Mouse (Mus musculus) ES-E14 (cell line): ENCODE results near the gene Cul5. TPM values are rescaled to one million over a fixed set of nuclear protein-coding genes. Genes with fewer than 3 reads are reported as not detected.

Source experiments
- DNase-seq: peaks from one replicate; pipeline ENCODE4 v3.0.0-alpha.2; 2013; ENCODE audit warnings: low read depth, low spot score
- H3K27ac ChIP-seq: 2 replicates; pipeline ENCODE4 v1.5.1; 2012; ENCODE audit warnings: low read depth, mild to moderate bottlenecking, low read length, moderate library complexity, mixed read lengths; ENCODE audit not compliant: poor library complexity, insufficient read depth, severe bottlenecking
- H3K36me3 ChIP-seq: 2 replicates; pipeline ENCODE4 v1.6.1; 2012; ENCODE audit warnings: mild to moderate bottlenecking, low read length, moderate library complexity, mixed read lengths; ENCODE audit not compliant: control insufficient read depth, poor library complexity, insufficient read depth, severe bottlenecking
- H3K4me1 ChIP-seq, 2 experiments: fragments of 150-350 bp in 1 of 2; sonication (generic) in 1 of 2; 2 replicates each; pipeline ENCODE4 v1.6.1; 2012; ENCODE audit warnings: low read length in 2 of 2, mild to moderate bottlenecking in 1 of 2, mixed read lengths in 1 of 2; ENCODE audit not compliant: control insufficient read depth in 2 of 2, insufficient read depth in 2 of 2, poor library complexity in 1 of 2
- H3K4me3 ChIP-seq, 2 experiments: fragments of 150-350 bp in 1 of 2; sonication (generic) in 1 of 2; 2 replicates each; pipeline ENCODE4 v1.5.1; 2012; ENCODE audit warnings: low read length in 2 of 2, low read depth in 1 of 2, mild to moderate bottlenecking in 1 of 2, mixed read lengths in 1 of 2; ENCODE audit not compliant: insufficient read depth in 1 of 2, poor library complexity in 1 of 2, severe bottlenecking in 1 of 2
- H3K9ac ChIP-seq: 2 replicates; pipeline ENCODE4 v1.6.1; 2012; ENCODE audit warnings: low read depth, mild to moderate bottlenecking, low read length, mixed read lengths; ENCODE audit not compliant: poor library complexity, insufficient read depth, severe bottlenecking
- H3K9me3 ChIP-seq: fragments of 150-350 bp; sonication (generic); 2 replicates; pipeline ENCODE4 v1.6.1; 2012; ENCODE audit warnings: low read depth, mild to moderate bottlenecking, low read length; ENCODE audit not compliant: control insufficient read depth, insufficient read depth
- CHD2 ChIP-seq: IDR thresholded peaks from 2 replicates; pipeline ENCODE4 v1.6.1; 2014; ENCODE audit warnings: mild to moderate bottlenecking, low read depth, low read length, inconsistent platforms
- HCFC1 ChIP-seq: IDR thresholded peaks from 2 replicates; pipeline ENCODE4 v1.6.1; 2012; ENCODE audit warnings: low read length, inconsistent platforms, borderline replicate concordance; ENCODE audit not compliant: insufficient read depth
- MAFK ChIP-seq: IDR thresholded peaks from 2 replicates; pipeline ENCODE4 v1.6.1; 2014; ENCODE audit warnings: mild to moderate bottlenecking, low read depth, low read length, inconsistent platforms; ENCODE audit not compliant: insufficient read depth
- ZC3H11A ChIP-seq: IDR thresholded peaks from 2 replicates; pipeline ENCODE4 v1.6.1; 2012; ENCODE audit warnings: low read depth, mild to moderate bottlenecking, inconsistent platforms, low read length, borderline replicate concordance
- ZNF384 ChIP-seq: IDR thresholded peaks from 2 replicates; pipeline ENCODE4 v1.6.1; 2012; ENCODE audit warnings: low read depth, low read length, inconsistent platforms
- in situ Hi-C, 2 experiments: fragments of 600-800 bp; cut with MboI; formaldehyde crosslinking; loops; one replicate each; pipeline ENCODE4 v1.15.1; 2025; ENCODE audit warnings: low sequenced_read_pairs in 2 of 2, inconsistent platforms in 1 of 2; ENCODE audit not compliant: unreplicated experiment in 2 of 2
- total RNA-seq: library from RNA; depleted of rRNA; stranded (reverse); fragments of 300-350 nt; gene quantifications from 2 replicates; pipeline ENCODE4 v1.2.3, GENCODE M21; 2012; rRNA removed

Gene Cul5
- 31.5 and 42.6 TPM in 2 replicates for total RNA-seq

DNA sequence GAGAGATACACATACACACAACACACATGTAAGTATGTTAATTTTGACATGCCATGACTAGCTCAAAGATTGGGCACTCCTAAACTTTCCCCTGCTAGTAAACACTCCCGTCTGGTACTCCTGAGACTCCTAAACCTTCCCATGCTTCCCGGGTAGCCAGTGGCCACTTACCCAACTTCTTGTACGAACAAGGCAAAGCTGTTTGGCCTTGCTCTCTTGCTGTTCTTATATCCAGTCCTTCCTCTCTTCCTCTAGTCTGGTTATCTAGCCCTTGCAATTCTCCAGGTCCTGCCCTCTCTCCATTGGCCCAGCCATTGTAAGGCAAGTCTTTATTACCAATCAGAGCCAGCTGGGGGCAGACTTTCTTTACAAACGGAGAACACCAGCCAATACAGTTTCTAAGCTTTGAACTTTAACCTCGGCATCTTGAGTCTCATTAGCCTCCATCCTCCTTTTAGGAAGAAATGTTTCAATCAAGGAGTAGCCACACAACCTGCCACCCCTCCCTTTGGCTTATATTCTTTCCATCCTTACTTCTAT is at the start of gene Cul5:
Cul5 (minus strand) TSS at position 335 of the 540 bp plus-strand sequence.
- no peak for TF ChIP-seq MAFK
- TF ChIP-seq ZNF384, result no peak
- TF ChIP-seq ZC3H11A, result no peak
- TF ChIP-seq CHD2, result 0 out of 2 replicates have a peak, but pooled peaks have one; percentile 44
- H3K9ac ChIP-seq, result peak within 1 kb of the TSS; percentile 55; the same call in 1 of the 2 replicates
- peaks cover 2 to 6% of the 10 kb centered on the region in 2 experiments; a peak in 3 of 4 replicates for H3K4me1 ChIP-seq
- no peaks in the 10 kb centered on the region for H3K9me3 ChIP-seq
- H3K4me3 ChIP-seq, result peak within 1 kb of the TSS; percentile 44 to 57
- in situ Hi-C loops, result no loop called here
- H3K27ac ChIP-seq, result no peak within 1 kb of the TSS
- peak; percentile 88 for DNase-seq
- no peaks in the 10 kb centered on the region for H3K36me3 ChIP-seq

DNA sequence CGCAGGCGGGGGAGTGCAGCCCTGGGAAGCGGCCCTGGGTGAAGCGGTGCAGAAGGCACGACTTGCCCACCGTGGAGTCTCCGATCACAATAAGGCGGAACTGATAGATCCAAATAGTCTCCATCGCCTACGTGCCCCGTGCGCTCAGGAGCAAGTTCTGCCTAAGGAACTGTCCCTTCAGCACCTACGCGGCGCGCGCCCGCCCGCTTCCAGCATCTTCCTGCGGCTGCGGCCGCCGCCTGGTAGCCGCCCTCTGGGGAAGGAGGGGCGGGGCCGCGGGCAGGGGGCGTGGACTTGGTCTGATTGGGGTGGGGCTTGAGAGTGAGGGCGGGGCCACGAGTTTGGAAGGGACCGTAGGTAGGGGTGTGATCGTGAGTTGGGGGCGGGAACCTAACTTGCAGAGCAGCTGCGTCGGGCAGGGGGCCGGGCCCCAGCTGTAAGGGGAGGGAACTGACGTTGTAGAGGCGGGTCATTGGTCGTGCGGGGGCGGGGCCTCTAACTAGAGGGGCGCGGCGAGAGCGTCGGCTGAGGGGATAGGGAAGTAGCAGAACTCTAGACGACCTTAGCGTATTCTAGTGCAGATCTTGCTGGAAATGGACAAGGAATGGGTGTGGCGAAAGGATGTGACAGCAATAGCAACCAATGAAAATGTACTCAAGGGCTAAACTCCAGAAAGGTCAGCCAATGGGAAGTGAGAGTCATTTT is 36.3 kb upstream of the Cul5 start, which contains the start of gene Rab39:
Rab39 (minus strand) TSS at position 241 of the 705 bp plus-strand sequence.
- H3K36me3 ChIP-seq, result no peaks in the 10 kb centered on the region
- peak within 1 kb of the TSS; percentile 70 for H3K9ac ChIP-seq
- peak; percentile 96 for DNase-seq
- in situ Hi-C loops, result no loop called here
- H3K9me3 ChIP-seq, result no peaks in the 10 kb centered on the region
- H3K4me3 ChIP-seq, result peak within 1 kb of the TSS; percentile 85 to 89
- TF ChIP-seq CHD2 (peak; percentile 81), ZC3H11A (no peak), MAFK (no peak), HCFC1 (0 out of 2 replicates have a peak, but pooled peaks have one; percentile 16), ZNF384 (no peak)
- no peak within 1 kb of the TSS for H3K27ac ChIP-seq
- H3K4me1 ChIP-seq, result no peaks in the 10 kb centered on the region

DNA sequence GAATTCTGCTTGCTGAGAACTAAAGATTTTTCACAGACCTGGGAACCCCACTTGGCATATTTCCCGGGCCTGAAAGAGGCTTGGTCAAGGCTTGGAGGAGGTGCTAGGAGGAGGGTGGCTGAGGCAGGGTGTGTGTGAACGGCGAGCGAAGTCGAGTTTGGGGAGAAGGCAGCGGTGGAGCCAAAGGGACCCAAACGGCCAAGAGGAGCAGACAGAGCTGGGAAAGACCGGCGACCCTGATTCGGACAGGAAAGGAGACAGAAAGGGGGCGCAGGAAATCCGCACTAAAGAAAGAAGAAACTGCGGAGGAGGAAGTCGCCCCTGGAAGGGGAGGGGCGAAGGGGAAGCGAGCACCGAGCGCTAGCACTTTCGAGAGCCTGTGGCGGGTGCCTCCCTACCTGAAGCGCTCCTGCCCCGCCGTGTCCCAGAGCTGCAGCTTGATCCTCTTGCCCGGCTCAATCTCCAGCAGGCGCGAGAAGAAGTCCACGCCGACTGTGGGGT is 35.7 kb upstream of the Cul5 start:
- H3K4me1 ChIP-seq, result no peaks in the 10 kb centered on the region
- DNase-seq, result peak; percentile 63
- H3K4me3 ChIP-seq, result peak overlapping the region; percentile 85 to 89
- H3K27ac ChIP-seq, result no peak overlapping the region
- in situ Hi-C loops, result no loop called here
- H3K9me3 ChIP-seq, result no peaks in the 10 kb centered on the region
- H3K36me3 ChIP-seq, result no peaks in the 10 kb centered on the region
- no peak; the same call in 1 of the 2 replicates for TF ChIP-seq HCFC1
- no peak for TF ChIP-seq MAFK
- no peak for TF ChIP-seq ZC3H11A
- TF ChIP-seq CHD2, result no peak
- no peak for TF ChIP-seq ZNF384
- peak overlapping the region; percentile 70 for H3K9ac ChIP-seq

DNA sequence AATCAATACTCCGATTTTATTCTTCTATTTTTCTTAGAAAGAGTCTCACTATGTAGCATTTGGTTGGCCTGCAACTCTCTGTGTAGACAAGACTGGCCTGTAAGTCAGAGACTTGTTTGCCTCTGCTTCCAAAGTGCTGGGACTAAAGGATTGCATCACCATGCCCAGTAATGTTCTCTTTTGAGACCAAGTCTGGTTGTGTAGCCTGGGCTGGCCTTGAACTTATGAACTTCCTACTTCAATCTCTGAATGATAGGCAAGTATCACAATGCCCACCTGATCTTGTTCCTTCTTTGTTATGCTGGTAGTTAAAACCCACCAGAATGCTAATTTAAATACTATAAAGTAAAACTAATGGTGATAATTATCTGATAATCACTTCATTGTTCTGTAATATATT is 33.2 kb upstream of the Cul5 start:
- no peak overlapping the region for H3K27ac ChIP-seq
- no peak for DNase-seq

More for the DNA sequence above, 33.2 kb upstream of the Cul5 start:
- H3K9ac ChIP-seq, result no peak overlapping the region
- no peaks in the 10 kb centered on the region for H3K9me3 ChIP-seq
- no peak for TF ChIP-seq ZNF384
- TF ChIP-seq CHD2, result no peak
- no peak for TF ChIP-seq ZC3H11A
- no peak for TF ChIP-seq MAFK
- in situ Hi-C loops, result no loop called here
- H3K4me3 ChIP-seq, result no peak overlapping the region
- no peaks in the 10 kb centered on the region for H3K36me3 ChIP-seq
- no peaks in the 10 kb centered on the region for H3K4me1 ChIP-seq
